Mouse (Mus musculus) right cerebral cortex, postnatal 36 days (tissue): ENCODE results near the gene Zfp583.

Experiments
- DNase-seq, 2 experiments: peaks; one replicate each; pipeline ENCODE4 v3.0.0; 2022; ENCODE audit warnings: low spot score in 2 of 2, mixed read lengths in 1 of 2

The Zfp583 gene

GRCm38 (mm10) chr7:6285842-6286705 lies 45.0 kb downstream of the Zfp583 start, which contains the start of gene Zfp667:
Zfp667 (plus strand) TSS chr7:6286579.
- DNase-seq: peak; percentile 97 to 98

GRCm38 (mm10) chr7:6285366-6285765 lies 45.7 kb downstream of the Zfp583 start:
- no peak for DNase-seq

GRCm38 (mm10) chr7:6284442-6285012 lies 46.6 kb downstream of the Zfp583 start:
- DNase-seq: no peak

GRCm38 (mm10) chr7:6283451-6284075 lies 47.5 kb downstream of the Zfp583 start:
- DNase-seq: peak; percentile 82 to 89

- DNase-seq: peak; percentile 55 to 59
Measured at GRCm38 (mm10) chr7:6282749-6283148, 48.3 kb downstream of the Zfp583 start.

- no peak for DNase-seq
Measured at GRCm38 (mm10) chr7:6277906-6278305, 53.2 kb downstream of the Zfp583 start.

- no peak for DNase-seq
Measured at GRCm38 (mm10) chr7:6265695-6266094, 65.4 kb downstream of the Zfp583 start.
